Mouse (Mus musculus) intestine, embryonic 14.5 days (tissue): ENCODE data around the gene Ascl1. TPM values are rescaled to one million over a fixed set of nuclear protein-coding genes. Genes with fewer than 3 reads are reported as not detected.

Experiments
- polyA plus RNA-seq: library from polyadenylated mRNA; unstranded; fragments of >200 nt; fragmentation: Nextera tagmentation; extraction: Ambion mirVana; gene quantifications from 2 replicates; pipeline ENCODE4 v1.2.1, GENCODE M21; 2014

Ascl1 gene
- polyA plus RNA-seq, 1 experiment from 2014 or later: 18.9 TPM

Other genes starting within 250 kb of the Ascl1 start
- gene Pah, start 28.1 kb upstream of the Ascl1 start, polyA plus RNA-seq: 0.87 TPM in 1 of 2 replicates, not detected in the other